Mouse (Mus musculus) liver, adult 2 months (tissue): ENCODE measurements around the gene Lrrtm3.

Source experiments
- CTCF ChIP-seq: fragments of 200-500 bp; IDR thresholded peaks from 2 replicates; pipeline ENCODE4 v1.5.1; 2011; ENCODE audit warnings: low read depth, low read length, control low read depth
- POLR2A ChIP-seq: fragments of 200-500 bp; IDR thresholded peaks from 2 replicates; pipeline ENCODE4 v1.6.1; 2011; ENCODE audit warnings: low read length, control low read depth; ENCODE audit not compliant: insufficient read depth; ENCODE audit errors: extremely low read depth

DNA sequence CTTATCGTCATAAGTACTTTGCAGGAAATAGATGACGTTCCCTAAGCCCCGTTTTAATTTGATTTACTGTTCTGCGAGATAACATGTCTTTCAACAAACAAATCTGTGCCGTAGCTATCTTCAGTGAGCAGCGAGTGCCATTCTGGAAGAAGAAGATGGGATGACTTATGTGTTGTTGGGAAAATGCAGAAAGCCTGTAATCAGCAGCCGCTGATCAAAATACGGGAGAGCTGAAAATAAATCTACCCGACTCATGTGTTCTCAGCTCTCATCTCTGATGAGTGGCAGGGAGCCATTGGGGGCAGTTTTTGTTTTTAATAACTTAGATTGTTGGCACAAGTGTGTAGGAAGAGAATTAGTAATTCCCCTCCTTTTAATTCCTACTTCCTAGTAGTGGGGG, 26.4 kb downstream of the Lrrtm3 start:
- TF ChIP-seq POLR2A: no peak
- TF ChIP-seq CTCF: no peak
